Mouse (Mus musculus) forebrain, embryonic 10.5 days (tissue): ENCODE results near the gene Erap1. TPM values are rescaled to one million over a fixed set of nuclear protein-coding genes. Genes with fewer than 3 reads are reported as not detected.

Experiments used
- DNase-seq: peaks from one replicate; pipeline ENCODE4 v3.0.0-alpha.2; 2017; ENCODE audit warnings: low spot score; ENCODE audit errors: extremely low spot score
- H3K27ac ChIP-seq: fragments of 300-500 bp; sonication (generic); 2 replicates; pipeline ENCODE4 v1.5.1; 2016; ENCODE audit warnings: mild to moderate bottlenecking
- H3K27me3 ChIP-seq: fragments of 300-500 bp; sonication (generic); 2 replicates; pipeline ENCODE4 v1.6.1; 2016; ENCODE audit warnings: mild to moderate bottlenecking; ENCODE audit not compliant: poor library complexity, severe bottlenecking
- H3K36me3 ChIP-seq: fragments of 300-500 bp; sonication (generic); replicated peaks from 2 replicates; pipeline ENCODE4 v1.6.1; 2016; ENCODE audit warnings: mild to moderate bottlenecking, moderate library complexity
- H3K4me1 ChIP-seq: fragments of 300-500 bp; sonication (generic); 2 replicates; pipeline ENCODE4 v1.6.1; 2016
- H3K4me3 ChIP-seq: fragments of 300-500 bp; sonication (generic); 2 replicates; pipeline ENCODE4 v1.5.1; 2016; ENCODE audit warnings: mild to moderate bottlenecking, moderate library complexity
- H3K9me3 ChIP-seq: fragments of 300-500 bp; sonication (generic); 2 replicates; pipeline ENCODE4 v1.6.1; 2016; ENCODE audit warnings: mild to moderate bottlenecking, moderate library complexity
- WGBS: fragments of 180-500 bp; shearing (Covaris S2); methylation state at CpG from one replicate; pipeline ENCODE4 v1.1.7; 2016; 5-methylcytosine and 5-hydroxymethylcytosine counted together
- polyA plus RNA-seq: library from polyadenylated mRNA; unstranded; fragments of >200 nt; fragmentation: Nextera tagmentation; extraction: Ambion mirVana; gene quantifications from 2 replicates; pipeline ENCODE4 v1.2.1, GENCODE M21; 2016

Gene Erap1
- polyA plus RNA-seq, 1 experiment from 2014 or later = 3.8 TPM

DNA sequence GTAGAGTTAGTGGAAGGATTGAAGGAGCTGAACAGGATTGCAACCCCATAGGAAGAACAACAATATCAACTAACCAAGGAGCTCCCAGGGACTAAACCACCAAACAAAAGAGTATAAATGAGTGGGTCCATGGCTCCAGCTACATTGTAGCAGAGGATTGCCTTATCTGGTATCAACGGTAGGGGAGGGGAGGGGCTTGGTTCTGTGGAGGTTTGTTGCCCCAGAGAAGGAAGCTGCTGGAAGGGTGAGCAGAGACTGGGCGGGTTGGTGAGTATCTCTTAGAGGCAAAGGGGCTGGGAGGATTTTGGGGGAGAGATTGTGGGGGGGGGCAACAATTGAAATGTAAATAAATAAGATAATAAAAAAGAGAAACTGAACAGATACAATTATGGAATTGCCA lies 79.6 kb downstream of the Erap1 start:
- no peaks in the 10 kb centered on the region for H3K9me3 ChIP-seq
- DNase-seq = no peak
- H3K4me1 ChIP-seq = no peaks in the 10 kb centered on the region
- 76% methylated on average over 2 of the region's 2 CpGs for WGBS
- no peaks in the 10 kb centered on the region for H3K27me3 ChIP-seq
- no peak overlapping the region for H3K27ac ChIP-seq
- no peak overlapping the region for H3K4me3 ChIP-seq
- peaks cover 14% of the 10 kb centered on the region for H3K36me3 ChIP-seq

DNA sequence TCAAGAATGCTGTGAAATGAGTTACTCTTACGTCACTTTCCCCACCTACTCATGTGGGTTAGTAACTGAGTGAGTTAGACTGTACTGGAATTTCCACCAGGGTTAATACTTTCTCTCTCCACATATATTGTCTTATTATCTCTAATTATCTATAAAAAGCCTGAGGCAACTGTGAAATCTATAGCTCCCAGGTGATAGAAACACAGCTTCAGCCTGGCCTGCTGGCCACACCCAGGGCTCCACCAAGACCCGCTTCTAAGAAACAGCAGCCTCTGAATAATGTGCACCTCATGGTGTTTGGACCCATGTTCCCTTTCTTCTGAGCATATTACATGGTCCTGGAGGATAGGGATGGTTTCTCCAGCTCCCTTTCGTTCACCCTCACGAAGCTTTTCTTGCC lies 94.4 kb downstream of the Erap1 start:
- Histone ChIP-seq H3K27me3 (no peaks in the 10 kb centered on the region), H3K4me3 (no peak overlapping the region), H3K4me1 (no peaks in the 10 kb centered on the region), H3K27ac (no peak overlapping the region), H3K9me3 (no peaks in the 10 kb centered on the region), H3K36me3 (peaks cover 11% of the 10 kb centered on the region; the same call in 1 of the 2 replicates)
- WGBS = 91% methylated on average over 4 of the region's 4 CpGs
- DNase-seq = no peak

DNA sequence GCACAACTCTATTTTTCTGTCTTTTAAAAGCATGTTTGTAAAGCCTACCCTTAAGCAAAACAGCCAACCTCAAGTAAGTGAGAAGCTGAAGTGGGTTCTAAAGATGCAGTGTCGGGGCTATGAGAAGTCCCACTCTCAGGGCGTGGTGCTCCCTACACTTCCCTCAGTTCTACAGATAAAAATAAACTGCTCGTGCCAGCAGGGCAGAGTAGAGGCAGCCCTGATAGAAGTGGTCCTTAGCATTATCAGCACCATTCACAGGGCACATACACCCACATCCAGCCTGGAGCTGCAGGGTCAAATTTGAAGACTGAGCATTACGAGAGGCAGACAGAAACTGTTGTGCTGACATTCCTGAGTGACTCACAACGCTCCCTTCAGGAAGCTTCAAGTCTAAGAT lies 96.5 kb downstream of the Erap1 start:
- Histone ChIP-seq H3K9me3 (no peaks in the 10 kb centered on the region), H3K27ac (no peak overlapping the region), H3K4me1 (no peaks in the 10 kb centered on the region), H3K36me3 (0 out of 2 replicates have a peak, but pooled peaks cover 9% of the 10 kb centered on the region), H3K27me3 (no peaks in the 10 kb centered on the region), H3K4me3 (no peak overlapping the region)
- WGBS = 86% methylated on average over 5 of the region's 5 CpGs
- no peak for DNase-seq

DNA sequence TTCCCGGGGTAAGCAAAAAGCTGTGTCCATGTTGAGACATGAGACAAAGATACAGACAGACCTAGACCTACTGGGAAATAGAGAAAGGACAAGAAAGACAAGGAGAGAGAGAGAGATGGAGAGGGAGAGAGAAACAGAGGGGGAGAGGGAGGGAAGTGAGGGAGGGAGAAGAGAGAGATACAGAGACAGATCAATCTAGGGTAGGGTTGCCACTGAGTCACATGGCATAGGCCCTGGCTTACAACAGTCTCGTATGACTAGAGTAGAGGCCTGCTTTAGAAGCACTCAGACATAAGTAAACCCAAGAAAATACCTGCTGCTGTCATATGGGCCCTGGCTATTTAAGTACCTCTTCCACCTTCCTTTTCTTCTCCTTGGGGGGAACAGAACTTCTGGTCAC lies 97.0 kb downstream of the Erap1 start:
- WGBS = 96% methylated on average over 2 of the region's 2 CpGs
- Histone ChIP-seq H3K27me3 (no peaks in the 10 kb centered on the region), H3K36me3 (0 out of 2 replicates have a peak, but pooled peaks cover 8% of the 10 kb centered on the region), H3K4me3 (no peak overlapping the region), H3K4me1 (no peaks in the 10 kb centered on the region), H3K27ac (no peak overlapping the region), H3K9me3 (no peaks in the 10 kb centered on the region)
- DNase-seq = no peak

Other genes with a start within 250 kb of the Erap1 start
- 4.3 and 6.5 TPM in 2 replicates for gene Zfp72, start 248.7 kb upstream of the Erap1 start, polyA plus RNA-seq
- 77.3 and 88.6 TPM in 2 replicates for gene Ftl1-ps1, start 239.9 kb upstream of the Erap1 start, polyA plus RNA-seq
- gene Zfp825, start 145.6 kb upstream of the Erap1 start, polyA plus RNA-seq = 21.3 and 23.4 TPM in 2 replicates
- gene Cast, start 169.2 kb downstream of the Erap1 start, polyA plus RNA-seq = 14.1 and 17.1 TPM in 2 replicates